Mouse (Mus musculus): ENCODE measurements at regions not wholly inside any gene's neighbourhood (a gene's known extent, or its start where the extent isn't known, plus 50 kb on each side); places are given as distances from the start of the nearest gene placed in this dataset.
A peak's percentile ranks its signal among the peaks of the same experiment; 100 is the strongest.

- Histone ChIP-seq H3K9me3 (ENCODE audit: control insufficient read depth, low read length) (no peaks in the 10 kb centered on the region), H3K9ac (no peak overlapping the region), H3K36me3 (replicated peaks; ENCODE audit: control insufficient read depth, insufficient read depth) (no peaks in the 10 kb centered on the region), H3K4me1 (replicated peaks; ENCODE audit: control insufficient read depth, insufficient read depth, low read length) (0 out of 2 replicates have a peak, but pooled peaks cover 4% of the 10 kb centered on the region), H3K4me2 (replicated peaks) (no peak overlapping the region), H3K4me3 (replicated peaks; ENCODE audit: low read length) (no peak overlapping the region), H3K27me3 (ENCODE audit: control insufficient read depth, insufficient read depth, low read length) (no peaks in the 10 kb centered on the region), H3K27ac (no peak overlapping the region)
- ATAC-seq (ENCODE audit: low FRiP score) = no peak
- WGBS = 72% methylated on average over 5 of the region's 5 CpGs
- DNase-seq (ENCODE audit: low spot score) = no peak
Observed at GRCm38 (mm10) chr9:41791501-41792172, 332.5 kb downstream of the Sorl1 start.

GRCm38 (mm10) chr9:41785131-41785530 is 339.0 kb downstream of the Sorl1 start:
- DNase-seq (ENCODE audit: low spot score) = no peak
- Histone ChIP-seq H3K9ac (no peak overlapping the region), H3K27ac (no peak overlapping the region), H3K27me3 (ENCODE audit: control insufficient read depth, insufficient read depth, low read length) (no peaks in the 10 kb centered on the region), H3K36me3 (replicated peaks; ENCODE audit: control insufficient read depth, insufficient read depth) (no peaks in the 10 kb centered on the region), H3K4me3 (replicated peaks; ENCODE audit: low read length) (no peak overlapping the region), H3K4me2 (replicated peaks) (no peak overlapping the region), H3K4me1 (replicated peaks; ENCODE audit: control insufficient read depth, insufficient read depth, low read length) (no peaks in the 10 kb centered on the region), H3K9me3 (ENCODE audit: control insufficient read depth, low read length) (peaks cover 8% of the 10 kb centered on the region)
- ATAC-seq (ENCODE audit: low FRiP score) = no peak
- WGBS = 81% methylated on average over 3 of the region's 3 CpGs

- H3K4me3 ChIP-seq (replicated peaks; ENCODE audit: low read length) = no peak overlapping the region
- H3K27ac ChIP-seq = no peak overlapping the region
- H3K36me3 ChIP-seq (replicated peaks; ENCODE audit: control insufficient read depth, insufficient read depth) = no peaks in the 10 kb centered on the region
- no peak overlapping the region for H3K9ac ChIP-seq
- WGBS = 80% methylated on average over 8 of the region's 8 CpGs
- H3K9me3 ChIP-seq (ENCODE audit: control insufficient read depth, low read length) = no peaks in the 10 kb centered on the region
- H3K4me1 ChIP-seq (replicated peaks; ENCODE audit: control insufficient read depth, insufficient read depth, low read length) = 0 out of 2 replicates have a peak, but pooled peaks cover 5% of the 10 kb centered on the region
- no peaks in the 10 kb centered on the region for H3K27me3 ChIP-seq (ENCODE audit: control insufficient read depth, insufficient read depth, low read length)
- no peak for DNase-seq (ENCODE audit: low spot score)
- ATAC-seq (ENCODE audit: low FRiP score) = no peak
- H3K4me2 ChIP-seq (replicated peaks) = no peak overlapping the region
Observed at GRCm38 (mm10) chr9:41772281-41772902, 351.7 kb downstream of the Sorl1 start.

- H3K27me3 ChIP-seq (ENCODE audit: control insufficient read depth, insufficient read depth, low read length) = no peaks in the 10 kb centered on the region
- 76% methylated on average over 1 of the region's 1 CpGs for WGBS
- no peaks in the 10 kb centered on the region for H3K9me3 ChIP-seq (ENCODE audit: control insufficient read depth, low read length)
- no peak overlapping the region for H3K4me2 ChIP-seq (replicated peaks)
- H3K4me3 ChIP-seq (replicated peaks; ENCODE audit: low read length) = no peak overlapping the region
- no peaks in the 10 kb centered on the region for H3K36me3 ChIP-seq (replicated peaks; ENCODE audit: control insufficient read depth, insufficient read depth)
- DNase-seq (ENCODE audit: low spot score) = no peak
- no peak overlapping the region for H3K9ac ChIP-seq
- ATAC-seq (ENCODE audit: low FRiP score) = no peak
- H3K4me1 ChIP-seq (replicated peaks; ENCODE audit: control insufficient read depth, insufficient read depth, low read length) = peaks cover 10% of the 10 kb centered on the region; the same call in 1 of the 2 replicates
- no peak overlapping the region for H3K27ac ChIP-seq
Observed at GRCm38 (mm10) chr9:41771276-41771675, 352.8 kb downstream of the Sorl1 start.

GRCm38 (mm10) chr9:41768316-41768715 is 355.8 kb downstream of the Sorl1 start:
- Histone ChIP-seq H3K4me3 (replicated peaks; ENCODE audit: low read length) (no peak overlapping the region), H3K4me1 (replicated peaks; ENCODE audit: control insufficient read depth, insufficient read depth, low read length) (peaks cover 14% of the 10 kb centered on the region; the same call in 1 of the 2 replicates), H3K9ac (no peak overlapping the region), H3K36me3 (replicated peaks; ENCODE audit: control insufficient read depth, insufficient read depth) (no peaks in the 10 kb centered on the region), H3K27ac (no peak overlapping the region), H3K27me3 (ENCODE audit: control insufficient read depth, insufficient read depth, low read length) (no peaks in the 10 kb centered on the region), H3K9me3 (ENCODE audit: control insufficient read depth, low read length) (no peaks in the 10 kb centered on the region), H3K4me2 (replicated peaks) (no peak overlapping the region)
- 86% methylated on average over 3 of the region's 3 CpGs for WGBS
- DNase-seq (ENCODE audit: low spot score) (no peak), ATAC-seq (ENCODE audit: low FRiP score) (no peak)

- H3K4me1 ChIP-seq (replicated peaks; ENCODE audit: control insufficient read depth, insufficient read depth, low read length) = peaks cover 9% of the 10 kb centered on the region; the same call in 1 of the 2 replicates
- no peak overlapping the region for H3K9ac ChIP-seq
- DNase-seq (ENCODE audit: low spot score) (peak; percentile 56), ATAC-seq (ENCODE audit: low FRiP score) (peak; percentile 70; the same call in 1 of the 2 replicates)
- H3K9me3 ChIP-seq (ENCODE audit: control insufficient read depth, low read length) = no peaks in the 10 kb centered on the region
- H3K4me3 ChIP-seq (replicated peaks; ENCODE audit: low read length) = no peak overlapping the region
- H3K4me2 ChIP-seq (replicated peaks) = no peak overlapping the region
- no peaks in the 10 kb centered on the region for H3K27me3 ChIP-seq (ENCODE audit: control insufficient read depth, insufficient read depth, low read length)
- H3K36me3 ChIP-seq (replicated peaks; ENCODE audit: control insufficient read depth, insufficient read depth) = no peaks in the 10 kb centered on the region
- H3K27ac ChIP-seq = peak overlapping the region; percentile 67
- 12% methylated on average over 4 of the region's 4 CpGs for WGBS
Observed at GRCm38 (mm10) chr9:41766533-41766920, 357.6 kb downstream of the Sorl1 start.

- H3K27me3 ChIP-seq (ENCODE audit: control insufficient read depth, insufficient read depth, low read length) = no peaks in the 10 kb centered on the region
- no peaks in the 10 kb centered on the region for H3K9me3 ChIP-seq (ENCODE audit: control insufficient read depth, low read length)
- DNase-seq (ENCODE audit: low spot score) (no peak), ATAC-seq (ENCODE audit: low FRiP score) (no peak)
- peaks cover 9% of the 10 kb centered on the region; the same call in 1 of the 2 replicates for H3K4me1 ChIP-seq (replicated peaks; ENCODE audit: control insufficient read depth, insufficient read depth, low read length)
- peak overlapping the region; percentile 67 for H3K27ac ChIP-seq
- no peaks in the 10 kb centered on the region for H3K36me3 ChIP-seq (replicated peaks; ENCODE audit: control insufficient read depth, insufficient read depth)
- H3K4me3 ChIP-seq (replicated peaks; ENCODE audit: low read length) = no peak overlapping the region
- H3K9ac ChIP-seq = no peak overlapping the region
- no peak overlapping the region for H3K4me2 ChIP-seq (replicated peaks)
- 83% methylated on average over 6 of the region's 6 CpGs for whole genome bisulfite sequencing
Observed at GRCm38 (mm10) chr9:41765816-41766532, 358.1 kb downstream of the Sorl1 start.

GRCm38 (mm10) chr9:41761050-41761576 is 363.0 kb downstream of the Sorl1 start:
- Histone ChIP-seq H3K4me3 (replicated peaks; ENCODE audit: low read length) (no peak overlapping the region), H3K4me2 (replicated peaks) (no peak overlapping the region), H3K27me3 (ENCODE audit: control insufficient read depth, insufficient read depth, low read length) (no peaks in the 10 kb centered on the region), H3K9ac (no peak overlapping the region), H3K4me1 (replicated peaks; ENCODE audit: control insufficient read depth, insufficient read depth, low read length) (peaks cover 2% of the 10 kb centered on the region; the same call in 1 of the 2 replicates), H3K9me3 (ENCODE audit: control insufficient read depth, low read length) (no peaks in the 10 kb centered on the region), H3K27ac (no peak overlapping the region), H3K36me3 (replicated peaks; ENCODE audit: control insufficient read depth, insufficient read depth) (no peaks in the 10 kb centered on the region)
- 44% methylated on average over 3 of the region's 3 CpGs for WGBS
- DNase-seq (ENCODE audit: low spot score) = no peak
- ATAC-seq (ENCODE audit: low FRiP score) = no peak

- H3K4me3 ChIP-seq (replicated peaks; ENCODE audit: low read length) = no peak overlapping the region
Observed at GRCm38 (mm10) chr9:41754434-41755002, 369.6 kb downstream of the Sorl1 start.

More at GRCm38 (mm10) chr9:41754434-41755002, 369.6 kb downstream of the Sorl1 start:
- no peak overlapping the region for H3K9ac ChIP-seq
- WGBS = 53% methylated on average over 6 of the region's 6 CpGs
- peak; percentile 63 for DNase-seq (ENCODE audit: low spot score)
- H3K9me3 ChIP-seq (ENCODE audit: control insufficient read depth, low read length) = no peaks in the 10 kb centered on the region
- H3K4me2 ChIP-seq (replicated peaks) = no peak overlapping the region
- no peak overlapping the region for H3K27ac ChIP-seq
- H3K36me3 ChIP-seq (replicated peaks; ENCODE audit: control insufficient read depth, insufficient read depth) = no peaks in the 10 kb centered on the region
- H3K27me3 ChIP-seq (ENCODE audit: control insufficient read depth, insufficient read depth, low read length) = no peaks in the 10 kb centered on the region
- H3K4me1 ChIP-seq (replicated peaks; ENCODE audit: control insufficient read depth, insufficient read depth, low read length) = no peaks in the 10 kb centered on the region
- ATAC-seq (ENCODE audit: low FRiP score) = peak; percentile 48; the same call in 1 of the 2 replicates
